Mouse (Mus musculus): Measurements from ENCODE around the gene Fabp7. TPM values are rescaled to one million over a fixed set of nuclear protein-coding genes. Genes with fewer than 3 reads are reported as not detected.

The Fabp7 gene
- polyA plus RNA-seq, 1 experiment from 2014 or later = 7.9 TPM

- no peak overlapping the region for H3K9ac ChIP-seq (replicated peaks)
Observed at GRCm38 (mm10) chr10:57814295-57814694, 29.6 kb downstream of the Fabp7 start.

DNA sequence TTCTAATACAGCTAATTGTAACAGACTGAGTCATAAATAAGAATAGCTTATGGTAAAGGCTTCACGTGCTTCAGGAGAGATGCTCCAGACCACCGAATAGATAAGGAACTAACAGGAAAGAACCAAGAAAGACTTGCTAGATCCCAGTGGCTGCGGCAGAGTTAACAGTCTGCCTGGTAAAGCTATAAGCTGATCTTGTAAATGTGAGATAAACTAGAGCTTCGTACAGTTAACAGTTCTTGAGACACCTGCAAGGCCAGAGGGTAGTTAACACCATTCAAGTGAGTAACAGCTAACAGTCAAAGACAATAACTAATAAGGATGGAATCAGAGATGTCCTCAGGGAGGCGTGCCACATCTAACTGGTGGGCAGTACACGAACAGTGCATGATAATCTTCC, 31.2 kb downstream of the Fabp7 start:
- 47% methylated on average over 6 of the region's 6 CpGs for WGBS (ENCODE audit: insufficient replicate concordance)
- no peak for ATAC-seq
- H3K4me3 ChIP-seq (ENCODE audit: low read depth, low read length) = no peak overlapping the region
- no peak overlapping the region for H3K27ac ChIP-seq (ENCODE audit: low read depth)
- no peaks in the 10 kb centered on the region for H3K9me3 ChIP-seq (ENCODE audit: low read length)
- no peak for TF ChIP-seq CTCF (IDR thresholded peaks at IDR 0.05; ENCODE audit: low read depth)
- TF ChIP-seq EP300 (IDR thresholded peaks at IDR 0.05; ENCODE audit: low read depth) = 0 out of 2 replicates have a peak, but pooled peaks have one; percentile 28
- no peaks in the 10 kb centered on the region for H3K4me1 ChIP-seq (ENCODE audit: insufficient read depth)
- H3K36me3 ChIP-seq (replicated peaks; ENCODE audit: insufficient read depth, low read length) = 0 out of 2 replicates have a peak, but pooled peaks cover 5% of the 10 kb centered on the region
- DNase-seq = no peak
- no peaks in the 10 kb centered on the region for H3K27me3 ChIP-seq (ENCODE audit: insufficient read depth, low read length)
- H3K4me2 ChIP-seq (ENCODE audit: low read depth, low read length) = no peak overlapping the region
- no peak overlapping the region for H3K9ac ChIP-seq (replicated peaks)

More at GRCm38 (mm10) chr10:57814295-57814694, 29.6 kb downstream of the Fabp7 start:
- no peak for DNase-seq
- TF ChIP-seq CTCF (IDR thresholded peaks at IDR 0.05; ENCODE audit: low read depth) (no peak), EP300 (IDR thresholded peaks at IDR 0.05; ENCODE audit: low read depth) (no peak)
- Histone ChIP-seq H3K4me3 (ENCODE audit: low read depth, low read length) (no peak overlapping the region), H3K4me2 (ENCODE audit: low read depth, low read length) (no peak overlapping the region), H3K36me3 (replicated peaks; ENCODE audit: insufficient read depth, low read length) (peaks cover 13% of the 10 kb centered on the region), H3K27ac (ENCODE audit: low read depth) (no peak overlapping the region), H3K4me1 (ENCODE audit: insufficient read depth) (no peaks in the 10 kb centered on the region), H3K9me3 (ENCODE audit: low read length) (no peaks in the 10 kb centered on the region), H3K27me3 (ENCODE audit: insufficient read depth, low read length) (no peaks in the 10 kb centered on the region)
- no peak for ATAC-seq
- 87% methylated on average over 2 of the region's 2 CpGs for WGBS (ENCODE audit: insufficient replicate concordance)

DNA sequence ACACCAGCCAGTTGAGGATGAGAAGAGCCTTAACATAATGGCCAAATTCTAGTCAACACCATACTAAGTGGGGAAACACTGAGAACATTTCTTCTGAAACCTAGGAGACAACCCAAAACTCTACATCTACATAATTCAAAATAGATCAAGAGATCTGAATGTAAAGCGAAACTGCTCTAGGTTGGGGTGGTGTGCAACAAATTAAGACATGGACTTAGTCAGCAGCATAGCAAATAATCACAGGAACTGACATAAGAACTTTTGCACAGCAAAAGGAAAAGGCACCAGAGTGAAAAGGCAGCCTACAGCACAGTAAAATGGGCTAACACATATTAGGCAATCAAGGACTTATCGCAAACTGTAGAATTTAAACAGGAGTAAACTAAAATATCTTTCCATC, 34.5 kb downstream of the Fabp7 start:
- TF ChIP-seq EP300 (IDR thresholded peaks at IDR 0.05; ENCODE audit: low read depth) (no peak), CTCF (IDR thresholded peaks at IDR 0.05; ENCODE audit: low read depth) (no peak)
- Histone ChIP-seq H3K4me2 (ENCODE audit: low read depth, low read length) (no peak overlapping the region), H3K36me3 (replicated peaks; ENCODE audit: insufficient read depth, low read length) (no peaks in the 10 kb centered on the region), H3K27ac (ENCODE audit: low read depth) (no peak overlapping the region), H3K9me3 (ENCODE audit: low read length) (no peaks in the 10 kb centered on the region), H3K4me1 (ENCODE audit: insufficient read depth) (no peaks in the 10 kb centered on the region), H3K27me3 (ENCODE audit: insufficient read depth, low read length) (no peaks in the 10 kb centered on the region), H3K4me3 (ENCODE audit: low read depth, low read length) (no peak overlapping the region), H3K9ac (replicated peaks) (no peak overlapping the region)
- ATAC-seq (no peak), DNase-seq (no peak)
- WGBS (ENCODE audit: insufficient replicate concordance) = 86% methylated on average over 2 of the region's 2 CpGs

GRCm38 (mm10) chr10:57822473-57822872, 37.8 kb downstream of the Fabp7 start:
- Histone ChIP-seq H3K4me3 (ENCODE audit: low read depth, low read length) (no peak overlapping the region), H3K27ac (ENCODE audit: low read depth) (no peak overlapping the region), H3K9me3 (ENCODE audit: low read length) (no peaks in the 10 kb centered on the region), H3K27me3 (ENCODE audit: insufficient read depth, low read length) (no peaks in the 10 kb centered on the region), H3K4me2 (ENCODE audit: low read depth, low read length) (no peak overlapping the region), H3K36me3 (replicated peaks; ENCODE audit: insufficient read depth, low read length) (no peaks in the 10 kb centered on the region), H3K9ac (replicated peaks) (no peak overlapping the region), H3K4me1 (ENCODE audit: insufficient read depth) (no peaks in the 10 kb centered on the region)
- DNase-seq = no peak
- 47% methylated on average over 3 of the region's 3 CpGs for WGBS (ENCODE audit: insufficient replicate concordance)
- TF ChIP-seq EP300 (IDR thresholded peaks at IDR 0.05; ENCODE audit: low read depth) = no peak
- TF ChIP-seq CTCF (IDR thresholded peaks at IDR 0.05; ENCODE audit: low read depth) = no peak
- no peak for ATAC-seq

- Histone ChIP-seq H3K36me3 (replicated peaks; ENCODE audit: insufficient read depth, low read length) (no peaks in the 10 kb centered on the region), H3K27me3 (ENCODE audit: insufficient read depth, low read length) (no peaks in the 10 kb centered on the region), H3K4me3 (ENCODE audit: low read depth, low read length) (no peak overlapping the region), H3K9ac (replicated peaks) (no peak overlapping the region), H3K27ac (ENCODE audit: low read depth) (no peak overlapping the region), H3K4me2 (ENCODE audit: low read depth, low read length) (no peak overlapping the region), H3K4me1 (ENCODE audit: insufficient read depth) (no peaks in the 10 kb centered on the region), H3K9me3 (ENCODE audit: low read length) (no peaks in the 10 kb centered on the region)
- DNase-seq (no peak), ATAC-seq (no peak)
- TF ChIP-seq CTCF (IDR thresholded peaks at IDR 0.05; ENCODE audit: low read depth) (no peak), EP300 (IDR thresholded peaks at IDR 0.05; ENCODE audit: low read depth) (no peak)
- WGBS (ENCODE audit: insufficient replicate concordance) = 64% methylated on average over 5 of the region's 5 CpGs
Observed at GRCm38 (mm10) chr10:57828649-57829048, 44.0 kb downstream of the Fabp7 start.

- Histone ChIP-seq H3K27ac (ENCODE audit: low read depth) (no peak overlapping the region), H3K9me3 (ENCODE audit: low read length) (no peaks in the 10 kb centered on the region), H3K4me2 (ENCODE audit: low read depth, low read length) (no peak overlapping the region), H3K4me3 (ENCODE audit: low read depth, low read length) (no peak overlapping the region), H3K27me3 (ENCODE audit: insufficient read depth, low read length) (no peaks in the 10 kb centered on the region), H3K4me1 (ENCODE audit: insufficient read depth) (no peaks in the 10 kb centered on the region), H3K36me3 (replicated peaks; ENCODE audit: insufficient read depth, low read length) (no peaks in the 10 kb centered on the region), H3K9ac (replicated peaks) (no peak overlapping the region)
- WGBS (ENCODE audit: insufficient replicate concordance) = 71% methylated on average over 3 of the region's 3 CpGs
- no peak for TF ChIP-seq CTCF (IDR thresholded peaks at IDR 0.05; ENCODE audit: low read depth)
- no peak for TF ChIP-seq EP300 (IDR thresholded peaks at IDR 0.05; ENCODE audit: low read depth)
- ATAC-seq (no peak), DNase-seq (no peak)
Observed at GRCm38 (mm10) chr10:57829621-57830020, 44.9 kb downstream of the Fabp7 start.

DNA sequence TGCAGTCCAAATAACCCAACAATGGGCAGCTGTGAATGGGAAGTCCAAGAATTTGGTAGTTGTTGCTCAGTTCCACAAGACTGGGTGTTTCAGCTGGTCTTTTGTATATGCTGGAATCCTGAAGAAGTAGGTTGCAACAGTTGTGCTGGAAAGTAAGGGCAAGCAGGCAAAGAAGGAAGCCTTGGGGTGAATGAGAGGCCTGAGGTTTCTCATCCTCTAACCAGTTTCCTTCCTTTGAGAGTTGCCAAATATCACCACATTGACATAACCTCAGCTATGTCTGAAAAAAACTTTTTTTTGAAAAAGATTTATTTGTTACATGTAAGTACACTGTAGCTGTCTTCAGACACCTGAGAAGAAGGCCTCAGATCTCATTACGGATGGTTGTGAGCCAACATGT, 50.4 kb downstream of the Fabp7 start:
- 79% methylated on average over 1 of the region's 1 CpGs for WGBS (ENCODE audit: insufficient replicate concordance)
- Histone ChIP-seq H3K4me3 (ENCODE audit: low read depth, low read length) (no peak overlapping the region), H3K9ac (replicated peaks) (no peak overlapping the region), H3K27me3 (ENCODE audit: insufficient read depth, low read length) (no peaks in the 10 kb centered on the region), H3K4me2 (ENCODE audit: low read depth, low read length) (no peak overlapping the region), H3K4me1 (ENCODE audit: insufficient read depth) (no peaks in the 10 kb centered on the region), H3K27ac (ENCODE audit: low read depth) (no peak overlapping the region), H3K9me3 (ENCODE audit: low read length) (no peaks in the 10 kb centered on the region), H3K36me3 (replicated peaks; ENCODE audit: insufficient read depth, low read length) (no peaks in the 10 kb centered on the region)
- TF ChIP-seq CTCF (IDR thresholded peaks at IDR 0.05; ENCODE audit: low read depth) (no peak), EP300 (IDR thresholded peaks at IDR 0.05; ENCODE audit: low read depth) (no peak)
- ATAC-seq (no peak), DNase-seq (no peak)

Data from liver, postnatal 0 days (tissue).